Mouse (Mus musculus) brain, embryonic 18.5 days (tissue): ENCODE measurements around the gene Rsrp1.

Source experiments
- DNase-seq: peaks from one replicate; pipeline ENCODE4 v3.0.0-alpha.2; 2012; ENCODE audit warnings: low read depth, low spot score

Gene Rsrp1

DNA sequence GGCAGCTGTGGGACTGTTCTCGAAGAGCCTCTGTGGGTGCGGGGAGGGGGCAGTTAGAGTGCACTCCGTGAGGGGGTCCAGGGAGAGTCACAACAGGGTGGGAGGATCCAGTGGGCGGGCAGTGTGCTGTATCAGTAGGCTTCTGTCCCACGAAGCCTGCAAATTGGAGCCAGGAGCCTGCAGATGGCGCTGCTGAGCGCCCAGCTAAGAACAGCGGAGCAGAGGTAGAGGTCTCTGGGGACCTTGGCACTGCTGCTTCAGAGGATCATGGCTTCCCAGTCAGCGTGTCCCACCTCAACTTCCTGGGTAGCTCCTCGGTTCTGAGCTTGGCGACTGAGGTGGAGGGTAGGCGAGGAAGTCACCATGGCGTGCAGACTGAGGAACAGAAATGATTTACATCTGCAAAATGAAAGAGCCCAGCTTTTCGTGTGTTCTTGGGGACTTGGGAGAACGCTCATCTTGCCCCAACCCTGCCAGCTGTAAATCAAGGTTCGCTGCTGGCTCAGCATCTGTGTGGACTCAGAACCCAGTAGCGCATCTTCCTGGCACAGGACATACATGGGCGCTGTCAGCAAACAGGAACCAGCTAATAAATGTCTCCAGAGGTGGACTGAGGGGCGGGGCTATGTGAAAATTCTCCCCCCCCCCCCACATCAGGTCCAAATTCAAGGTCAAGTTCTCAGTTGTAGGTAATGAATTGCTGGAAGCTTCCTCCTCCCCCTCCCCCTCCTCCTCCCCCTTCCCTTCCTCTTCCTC, 39.8 kb downstream of the Rsrp1 start:
- DNase-seq = no peak

DNA sequence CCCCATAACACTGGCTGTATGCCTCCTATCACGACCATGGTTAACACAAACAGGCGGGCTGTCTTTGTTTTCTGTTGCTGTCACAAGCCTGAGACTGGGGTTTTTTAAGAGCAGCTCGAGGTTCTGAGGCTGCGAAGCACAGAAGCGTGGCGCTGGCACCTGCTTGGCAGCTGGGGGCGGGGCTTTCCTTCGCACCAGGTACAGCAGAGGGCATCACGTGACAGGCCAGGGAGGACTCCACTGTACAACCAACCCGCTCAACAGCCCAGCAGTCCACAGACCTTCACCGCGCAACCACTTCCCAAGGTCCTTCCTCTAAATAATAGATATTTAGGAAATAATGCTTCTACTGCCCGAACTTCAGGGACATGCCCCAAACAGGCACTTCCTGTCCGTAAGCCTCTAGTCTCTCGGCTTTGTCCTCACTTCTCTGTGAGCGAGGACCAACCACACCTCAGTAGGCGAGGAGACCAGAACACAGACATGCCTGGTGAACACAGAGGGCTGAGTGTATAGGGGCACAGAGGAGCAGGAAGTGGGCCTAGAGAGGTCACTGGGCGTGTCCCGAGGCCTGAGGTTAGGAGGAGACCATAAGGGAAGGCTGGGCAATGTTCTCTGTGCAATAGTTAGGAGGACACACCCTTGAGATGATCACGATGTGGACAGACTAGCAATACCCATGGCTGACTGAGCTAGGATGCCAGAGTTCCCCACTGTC, 44.7 kb downstream of the Rsrp1 start:
- DNase-seq = no peak

DNA sequence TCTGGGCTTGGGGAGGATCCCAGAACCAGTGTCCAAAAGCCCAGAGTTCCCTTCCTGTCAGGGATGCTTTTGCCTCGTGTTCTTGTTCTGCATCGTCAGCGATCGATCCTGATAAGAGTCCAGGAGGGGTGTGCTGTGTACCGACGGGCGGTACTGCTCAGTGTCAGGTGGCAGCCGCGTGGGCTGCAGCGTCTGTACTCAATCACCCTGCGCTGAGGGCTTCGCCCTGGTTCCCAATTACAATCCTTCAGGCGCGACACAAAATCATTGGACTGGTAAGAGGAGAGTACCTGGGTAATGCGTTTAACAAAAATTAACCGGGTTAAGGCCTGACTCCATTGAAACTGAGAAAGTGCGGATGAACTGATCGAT, 45.2 kb downstream of the Rsrp1 start:
- no peak for DNase-seq

DNA sequence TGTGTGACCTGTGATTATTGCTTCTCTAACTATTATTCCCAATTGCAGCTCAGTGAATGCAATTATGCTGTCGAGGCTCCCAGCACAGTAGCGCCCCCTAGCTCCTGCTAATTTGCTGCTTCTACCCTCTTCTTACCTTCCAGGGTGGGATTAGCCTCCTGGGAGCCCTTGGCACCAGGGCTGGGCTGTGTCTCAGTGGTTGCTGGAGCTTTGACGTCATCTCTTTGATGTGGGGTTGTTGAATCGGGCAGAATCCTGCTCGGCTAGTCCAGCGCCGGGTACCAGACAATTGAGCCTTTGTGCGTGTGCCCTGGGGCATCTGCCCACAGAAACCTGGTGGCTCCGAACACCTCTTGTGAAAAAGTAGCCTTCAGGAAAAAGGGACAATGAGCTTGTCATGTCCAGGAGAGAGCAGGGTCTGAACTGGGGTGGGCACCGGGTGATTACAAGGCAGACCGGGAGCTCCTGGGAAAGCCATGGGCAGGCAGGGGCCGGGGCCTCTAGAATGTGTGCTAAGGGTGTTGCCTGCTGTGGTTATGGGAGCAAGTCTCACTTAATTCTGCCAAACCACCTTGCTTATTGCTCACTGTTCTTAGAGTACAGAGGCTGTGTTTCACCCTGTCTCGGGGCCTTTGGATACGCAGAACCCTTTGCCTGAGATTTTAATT, 52.0 kb downstream of the Rsrp1 start:
- DNase-seq = no peak

DNA sequence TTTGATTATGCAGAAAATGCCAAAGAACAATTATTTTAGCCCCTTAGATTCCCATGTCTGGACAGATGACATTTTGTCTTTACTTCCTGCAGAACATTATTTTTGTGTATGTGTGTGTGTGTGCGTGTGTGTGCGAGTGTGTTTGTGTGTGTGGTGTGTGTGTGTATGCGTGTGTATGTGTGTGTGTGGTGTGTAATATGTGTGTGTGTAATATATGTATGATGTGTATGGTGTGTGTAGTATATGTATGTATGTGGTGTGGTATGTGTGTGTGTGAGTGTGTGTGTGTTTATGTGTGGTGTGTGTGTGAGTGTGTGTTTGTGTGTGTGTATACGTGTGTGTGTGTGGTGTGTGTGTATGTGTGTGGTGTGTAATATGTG, 52.5 kb downstream of the Rsrp1 start:
- DNase-seq = no peak
